Mouse (Mus musculus): ENCODE results near the gene Smyd3. TPM values are rescaled to one million over a fixed set of nuclear protein-coding genes. Genes with fewer than 3 reads are reported as not detected.

Smyd3 gene
- polyA plus RNA-seq, 1 experiment = 2.4 TPM

DNA sequence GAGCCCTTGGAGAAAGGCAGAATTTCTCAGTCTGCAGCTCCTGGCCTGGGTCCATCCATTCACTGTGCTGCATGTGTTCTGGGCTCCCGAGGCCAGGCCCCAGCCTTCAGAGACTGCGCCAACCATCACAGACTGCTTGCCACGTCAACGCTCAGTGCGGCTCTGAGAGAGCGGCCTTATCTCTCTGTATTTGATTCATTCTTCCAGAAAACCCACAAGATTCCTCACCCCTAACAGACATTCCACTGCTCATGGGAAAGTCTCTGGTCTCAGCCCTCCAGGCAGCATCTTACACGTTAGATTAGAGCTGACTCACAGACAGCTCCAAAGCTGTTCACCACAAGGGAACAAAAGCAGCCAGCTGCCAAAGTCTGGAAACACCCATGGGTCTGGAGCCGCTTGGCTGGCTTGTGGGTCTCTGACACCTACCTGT lies 475.9 kb downstream of the Smyd3 start:
- no peak overlapping the region for H3K27ac ChIP-seq (ENCODE audit: control insufficient read depth, insufficient read depth, low read depth, low read length)
- no peak overlapping the region for H3K4me3 ChIP-seq (ENCODE audit: control insufficient read depth, low read depth, low read length)
- H3K27me3 ChIP-seq (ENCODE audit: control insufficient read depth, insufficient read depth, low read length) = no peaks in the 10 kb centered on the region
- no peaks in the 10 kb centered on the region for H3K36me3 ChIP-seq (ENCODE audit: control insufficient read depth, insufficient read depth, low read length)
- H3K4me1 ChIP-seq (ENCODE audit: control insufficient read depth, insufficient read depth, low read length) = no peaks in the 10 kb centered on the region
- TF ChIP-seq POLR2A (IDR thresholded peaks at IDR 0.05; ENCODE audit: control insufficient read depth, low read depth, low read length) (no peak), CTCF (IDR thresholded peaks at IDR 0.05; ENCODE audit: control insufficient read depth, insufficient read depth, insufficient replicate concordance, low read depth, low read length) (no peak)

- no peak for TF ChIP-seq CTCF (IDR thresholded peaks at IDR 0.05; ENCODE audit: control insufficient read depth, insufficient read depth, insufficient replicate concordance, low read depth, low read length)
- TF ChIP-seq POLR2A (IDR thresholded peaks at IDR 0.05; ENCODE audit: control insufficient read depth, low read depth, low read length) = no peak
- Histone ChIP-seq H3K27me3 (ENCODE audit: control insufficient read depth, insufficient read depth, low read length) (no peaks in the 10 kb centered on the region), H3K4me3 (ENCODE audit: control insufficient read depth, low read depth, low read length) (no peak overlapping the region), H3K36me3 (ENCODE audit: control insufficient read depth, insufficient read depth, low read length) (no peaks in the 10 kb centered on the region), H3K27ac (ENCODE audit: control insufficient read depth, insufficient read depth, low read depth, low read length) (no peak overlapping the region), H3K4me1 (ENCODE audit: control insufficient read depth, insufficient read depth, low read length) (no peaks in the 10 kb centered on the region)
Measured at GRCm38 (mm10) chr1:179041231-179041904, 476.5 kb downstream of the Smyd3 start.

DNA sequence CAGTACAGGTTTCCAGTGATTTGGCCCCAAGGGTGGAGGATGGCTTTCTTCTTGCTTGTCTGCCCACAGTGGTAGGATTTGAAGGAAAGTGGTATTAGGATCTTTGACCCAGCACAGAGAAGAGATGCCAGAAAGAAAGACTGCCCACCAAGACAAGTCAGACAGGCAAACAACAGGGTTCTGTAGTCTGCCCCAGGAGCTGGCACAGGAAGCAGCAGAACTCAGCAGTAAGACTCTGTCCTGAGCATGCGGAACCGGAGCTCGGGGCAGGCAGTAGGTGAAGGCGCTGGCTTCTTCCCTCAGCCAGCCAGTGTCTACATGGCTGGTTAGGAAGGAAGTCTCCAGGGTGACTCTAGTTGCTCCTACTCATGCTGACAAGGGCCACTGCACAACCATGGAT lies 479.0 kb downstream of the Smyd3 start:
- no peaks in the 10 kb centered on the region for H3K36me3 ChIP-seq (ENCODE audit: control insufficient read depth, insufficient read depth, low read length)
- no peak overlapping the region for H3K27ac ChIP-seq (ENCODE audit: control insufficient read depth, insufficient read depth, low read depth, low read length)
- no peaks in the 10 kb centered on the region for H3K27me3 ChIP-seq (ENCODE audit: control insufficient read depth, insufficient read depth, low read length)
- H3K4me1 ChIP-seq (ENCODE audit: control insufficient read depth, insufficient read depth, low read length) = no peaks in the 10 kb centered on the region
- no peak overlapping the region for H3K4me3 ChIP-seq (ENCODE audit: control insufficient read depth, low read depth, low read length)
- no peak for TF ChIP-seq POLR2A (IDR thresholded peaks at IDR 0.05; ENCODE audit: control insufficient read depth, low read depth, low read length)
- TF ChIP-seq CTCF (IDR thresholded peaks at IDR 0.05; ENCODE audit: control insufficient read depth, insufficient read depth, insufficient replicate concordance, low read depth, low read length) = no peak

DNA sequence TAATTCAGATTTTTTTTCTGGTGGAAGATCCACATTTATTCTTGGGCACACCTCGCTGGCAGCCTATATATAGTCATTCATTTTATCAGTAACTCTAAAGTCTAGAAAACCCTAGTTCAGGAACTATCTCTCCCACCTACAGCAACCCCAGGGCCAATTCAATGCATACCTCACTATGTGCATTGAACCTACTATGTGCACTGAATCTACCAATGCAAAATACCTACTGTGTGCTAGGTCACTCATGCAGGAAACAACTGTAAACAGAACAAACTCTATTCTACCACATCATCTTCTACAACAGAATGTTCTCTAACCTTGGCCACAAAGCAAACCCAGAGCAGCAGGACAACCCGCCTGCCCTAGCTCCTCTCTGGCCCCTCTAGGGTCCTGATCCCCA lies 484.9 kb downstream of the Smyd3 start:
- no peak overlapping the region for H3K4me3 ChIP-seq (ENCODE audit: control insufficient read depth, low read depth, low read length)
- H3K27me3 ChIP-seq (ENCODE audit: control insufficient read depth, insufficient read depth, low read length) = no peaks in the 10 kb centered on the region
- H3K4me1 ChIP-seq (ENCODE audit: control insufficient read depth, insufficient read depth, low read length) = no peaks in the 10 kb centered on the region
- no peaks in the 10 kb centered on the region for H3K36me3 ChIP-seq (ENCODE audit: control insufficient read depth, insufficient read depth, low read length)
- no peak overlapping the region for H3K27ac ChIP-seq (ENCODE audit: control insufficient read depth, insufficient read depth, low read depth, low read length)
- no peak for TF ChIP-seq CTCF (IDR thresholded peaks at IDR 0.05; ENCODE audit: control insufficient read depth, insufficient read depth, insufficient replicate concordance, low read depth, low read length)
- TF ChIP-seq POLR2A (IDR thresholded peaks at IDR 0.05; ENCODE audit: control insufficient read depth, low read depth, low read length) = no peak

DNA sequence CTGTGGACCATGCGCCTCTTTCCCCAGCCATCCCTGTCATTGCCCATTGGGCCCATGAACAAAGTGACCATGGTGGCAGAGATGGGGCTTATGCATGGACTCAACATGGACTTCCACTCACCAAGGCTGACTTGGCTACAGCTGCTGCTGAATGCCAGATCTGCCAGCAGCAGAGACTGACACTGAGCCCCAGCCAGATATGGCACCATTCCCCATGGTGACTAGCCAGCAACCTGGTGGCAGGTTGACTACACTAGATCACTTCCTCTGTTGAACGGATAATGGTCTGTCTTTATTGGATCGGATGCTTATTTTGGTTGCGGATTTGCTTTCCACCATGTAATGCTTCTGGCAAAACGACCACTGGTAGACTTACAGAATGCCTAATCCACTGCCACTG lies 486.3 kb downstream of the Smyd3 start:
- no peak overlapping the region for H3K4me3 ChIP-seq (ENCODE audit: control insufficient read depth, low read depth, low read length)
- no peaks in the 10 kb centered on the region for H3K36me3 ChIP-seq (ENCODE audit: control insufficient read depth, insufficient read depth, low read length)
- no peak for TF ChIP-seq POLR2A (IDR thresholded peaks at IDR 0.05; ENCODE audit: control insufficient read depth, low read depth, low read length)
- no peaks in the 10 kb centered on the region for H3K4me1 ChIP-seq (ENCODE audit: control insufficient read depth, insufficient read depth, low read length)
- H3K27me3 ChIP-seq (ENCODE audit: control insufficient read depth, insufficient read depth, low read length) = no peaks in the 10 kb centered on the region
- H3K27ac ChIP-seq (ENCODE audit: control insufficient read depth, insufficient read depth, low read depth, low read length) = no peak overlapping the region

DNA sequence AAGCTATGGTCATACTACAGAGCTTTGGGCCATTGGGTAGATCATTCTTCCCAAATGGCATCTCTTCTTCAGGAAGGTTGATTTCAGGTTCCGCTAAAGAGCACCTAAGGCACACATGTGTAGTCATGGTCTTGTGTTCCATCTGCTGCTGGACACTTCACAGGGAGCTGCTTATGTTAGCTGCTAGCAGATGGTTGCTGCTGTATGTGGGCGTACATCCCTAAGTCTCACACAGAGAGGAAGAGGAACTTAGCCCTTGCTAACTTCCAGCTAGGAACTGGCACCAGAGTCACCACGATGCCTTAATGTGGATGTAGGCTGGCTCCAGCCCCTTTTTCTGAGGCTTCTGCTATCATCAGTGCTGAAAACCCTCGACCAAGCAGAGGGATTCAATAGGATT lies 491.2 kb downstream of the Smyd3 start:
- Histone ChIP-seq H3K4me1 (ENCODE audit: control insufficient read depth, insufficient read depth, low read length) (no peaks in the 10 kb centered on the region), H3K27me3 (ENCODE audit: control insufficient read depth, insufficient read depth, low read length) (no peaks in the 10 kb centered on the region), H3K4me3 (ENCODE audit: control insufficient read depth, low read depth, low read length) (no peak overlapping the region), H3K27ac (ENCODE audit: control insufficient read depth, insufficient read depth, low read depth, low read length) (no peak overlapping the region), H3K36me3 (ENCODE audit: control insufficient read depth, insufficient read depth, low read length) (no peaks in the 10 kb centered on the region)
- TF ChIP-seq POLR2A (IDR thresholded peaks at IDR 0.05; ENCODE audit: control insufficient read depth, low read depth, low read length) (no peak), CTCF (IDR thresholded peaks at IDR 0.05; ENCODE audit: control insufficient read depth, insufficient read depth, insufficient replicate concordance, low read depth, low read length) (no peak)

DNA sequence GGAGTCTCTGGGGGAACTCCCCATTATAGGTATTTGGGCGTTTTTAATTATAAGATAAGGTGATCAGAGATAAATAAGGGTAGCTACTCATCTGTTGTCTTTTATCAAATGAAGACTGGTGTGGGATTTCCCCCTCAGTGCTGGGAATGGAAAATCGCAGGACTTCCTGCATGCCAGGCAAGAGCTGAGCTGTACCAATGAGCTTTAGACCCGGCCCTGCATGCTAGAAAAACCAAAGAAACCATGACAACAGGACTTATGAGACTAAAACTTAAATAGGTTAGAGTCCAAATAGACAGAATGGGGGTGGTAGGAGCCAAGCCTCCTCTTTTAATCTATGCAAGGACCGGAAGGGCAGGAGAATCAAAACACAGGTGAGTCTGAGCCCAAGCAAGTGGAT lies 492.7 kb downstream of the Smyd3 start:
- Histone ChIP-seq H3K4me3 (ENCODE audit: control insufficient read depth, low read depth, low read length) (no peak overlapping the region), H3K4me1 (ENCODE audit: control insufficient read depth, insufficient read depth, low read length) (no peaks in the 10 kb centered on the region), H3K36me3 (ENCODE audit: control insufficient read depth, insufficient read depth, low read length) (no peaks in the 10 kb centered on the region), H3K27ac (ENCODE audit: control insufficient read depth, insufficient read depth, low read depth, low read length) (no peak overlapping the region), H3K27me3 (ENCODE audit: control insufficient read depth, insufficient read depth, low read length) (no peaks in the 10 kb centered on the region)
- TF ChIP-seq POLR2A (IDR thresholded peaks at IDR 0.05; ENCODE audit: control insufficient read depth, low read depth, low read length) = no peak
- TF ChIP-seq CTCF (IDR thresholded peaks at IDR 0.05; ENCODE audit: control insufficient read depth, insufficient read depth, insufficient replicate concordance, low read depth, low read length) = no peak

GRCm38 (mm10) chr1:179023486-179023885 lies 494.4 kb downstream of the Smyd3 start:
- H3K4me3 ChIP-seq (ENCODE audit: control insufficient read depth, low read depth, low read length) = no peak overlapping the region
- TF ChIP-seq CTCF (IDR thresholded peaks at IDR 0.05; ENCODE audit: control insufficient read depth, insufficient read depth, insufficient replicate concordance, low read depth, low read length) (no peak), POLR2A (IDR thresholded peaks at IDR 0.05; ENCODE audit: control insufficient read depth, low read depth, low read length) (no peak)
- no peaks in the 10 kb centered on the region for H3K27me3 ChIP-seq (ENCODE audit: control insufficient read depth, insufficient read depth, low read length)
- H3K4me1 ChIP-seq (ENCODE audit: control insufficient read depth, insufficient read depth, low read length) = no peaks in the 10 kb centered on the region
- H3K36me3 ChIP-seq (ENCODE audit: control insufficient read depth, insufficient read depth, low read length) = no peaks in the 10 kb centered on the region
- no peak overlapping the region for H3K27ac ChIP-seq (ENCODE audit: control insufficient read depth, insufficient read depth, low read depth, low read length)

Data from testis, adult 2 months (tissue).